Mouse (Mus musculus): ENCODE measurements around the gene Fam43a.

- TF ChIP-seq CTCF (IDR thresholded peaks at IDR 0.05; ENCODE audit: low read depth) (no peak), EP300 (IDR thresholded peaks at IDR 0.05; ENCODE audit: low read depth) (no peak)
These were observed 1.0 kb downstream of the Fam43a start for GRCm38 (mm10) chr16:30600431-30601045.

Measured in liver, postnatal 0 days (tissue).